Mouse (Mus musculus): Measurements from ENCODE around the gene Naaa. TPM values are rescaled to one million over a fixed set of nuclear protein-coding genes. Genes with fewer than 3 reads are reported as not detected.

Gene Naaa
- polyA plus RNA-seq (2012; rRNA removed): 25.8 and 39.8 TPM in 2 replicates

GRCm38 (mm10) chr5:92277437-92278394, at the start of gene Naaa:
Gene Naaa, minus strand, starts transcription at chr5:92278170.

GRCm38 (mm10) chr5:92309681-92310511, 31.9 kb upstream of the Naaa start, which contains the start of gene Sdad1:
Gene Sdad1, minus strand, starts transcription at chr5:92310479.

GRCm38 (mm10) chr5:92256218-92256617, 21.8 kb downstream of the Naaa start, which contains the start of gene Ppef2:
Gene Ppef2, minus strand, starts transcription at chr5:92256278.

DNA sequence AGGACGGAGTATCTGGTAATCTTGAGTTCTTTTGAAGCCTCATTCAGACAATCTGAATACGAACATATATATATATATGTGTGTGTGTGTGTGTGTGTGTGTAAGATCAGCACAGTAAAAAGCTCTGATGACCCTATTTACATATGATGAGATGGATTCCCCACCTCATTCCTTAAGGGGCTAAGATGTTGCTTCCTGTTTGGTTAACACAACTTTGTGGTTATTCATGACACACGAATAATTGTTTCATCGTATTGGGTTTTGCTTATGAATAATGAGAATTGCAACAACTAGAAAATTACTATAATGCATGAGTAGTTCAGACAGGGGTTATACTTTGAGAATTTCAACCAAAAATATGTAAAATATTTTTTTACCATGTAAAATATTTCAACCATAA, 62.7 kb downstream of the Naaa start, which contains the start of gene U90926:
Gene U90926, minus strand, starts transcription at position 101 of the 400 bp plus-strand sequence.

Other genes starting within 250 kb of the Naaa start
- gene Cdkl2, start 234.3 kb downstream of the Naaa start, polyA plus RNA-seq (2012; rRNA removed): 0.47 TPM in 2 replicates
- 1.9 and 3.1 TPM in 2 replicates for gene G3bp2, start 194.5 kb downstream of the Naaa start, polyA plus RNA-seq (2012; rRNA removed)
- 9.0 and 12.1 TPM in 2 replicates for gene Uso1, start 140.2 kb downstream of the Naaa start, polyA plus RNA-seq (2012; rRNA removed)
- not detected in 2 replicates for gene U90926, start 62.8 kb downstream of the Naaa start, polyA plus RNA-seq (2012; rRNA removed)
- gene Ppef2, start 21.9 kb downstream of the Naaa start, polyA plus RNA-seq (2012; rRNA removed): 0.29 and 0.44 TPM in 2 replicates
- gene Sdad1, start 32.3 kb upstream of the Naaa start, polyA plus RNA-seq (2012; rRNA removed): 3.8 and 5.2 TPM in 2 replicates
- 0.06 and 0.95 TPM in 2 replicates for gene Cxcl9, start 49.9 kb upstream of the Naaa start, polyA plus RNA-seq (2012; rRNA removed)
- 2.6 and 3.3 TPM in 2 replicates for gene Art3, start 53.7 kb upstream of the Naaa start, polyA plus RNA-seq (2012; rRNA removed)
- gene Cxcl10, start 70.7 kb upstream of the Naaa start, polyA plus RNA-seq (2012; rRNA removed): 0.97 and 1.00 TPM in 2 replicates
- gene Nup54, start 157.0 kb upstream of the Naaa start, polyA plus RNA-seq (2012; rRNA removed): 1.9 and 2.9 TPM in 2 replicates
- 6.5 and 8.0 TPM in 2 replicates for gene Scarb2, start 228.7 kb upstream of the Naaa start, polyA plus RNA-seq (2012; rRNA removed)

Data from stomach, adult 2 months (tissue).